ENCODE assay signal across 8 mouse cellular contexts in genomic region chr13:76098116-76098492, GRCm38 (mm10). TPM values are rescaled to one million over a fixed set of nuclear protein-coding genes. Genes with fewer than 3 reads are reported as not detected.
DNase-seq lines count a peak whose midpoint lies in the region; ATAC-seq and TF ChIP-seq lines count a peak whose summit lies in the region.

No protein-coding gene starts in this region.

- no peaks in the 10 kb centered on the region for H3K36me3 ChIP-seq in testis, adult 2 months (ENCODE audit: control insufficient read depth, insufficient read depth, low read length)
- H3K36me3 ChIP-seq in hindbrain, embryonic 11.5 days (ENCODE audit: control insufficient read depth, insufficient read depth, low read length): no peaks in the 10 kb centered on the region
- H3K36me3 ChIP-seq in neural tube, embryonic 13.5 days: 0 out of 2 replicates have a peak, but pooled peaks cover under 1% of the 10 kb centered on the region

- H3K4me1 ChIP-seq in testis, adult 2 months (ENCODE audit: control insufficient read depth, insufficient read depth, low read length): no peaks in the 10 kb centered on the region
- H3K4me1 ChIP-seq in hindbrain, embryonic 11.5 days (replicated peaks; ENCODE audit: control insufficient read depth, insufficient read depth, low read length): no peaks in the 10 kb centered on the region
- peaks cover 14% of the 10 kb centered on the region for H3K4me1 ChIP-seq in neural tube, embryonic 13.5 days (replicated peaks)

- peak; percentile 63 for DNase-seq in adrenal gland, postnatal 10 days
- no peak for DNase-seq in adrenal gland, adult (ENCODE audit: inconsistent age in 2 of 2, low spot score in 1 of 2)
- DNase-seq in testis, postnatal 10 days (ENCODE audit: low spot score): no peak
- no peak for DNase-seq in hindbrain, embryonic 11.5 days (ENCODE audit: low spot score)
- DNase-seq in liver: peak; percentile 73
- DNase-seq in cerebellum, adult 11-12 months: no peak

- WGBS in hindbrain, embryonic 11.5 days: 3% methylated on average over 16 of the region's 16 CpGs
- 4% methylated on average over 16 of the region's 16 CpGs for WGBS in neural tube, embryonic 13.5 days

- no peak for TF ChIP-seq CTCF in testis, adult 2 months (IDR thresholded peaks at IDR 0.05; ENCODE audit: control insufficient read depth, insufficient read depth, insufficient replicate concordance, low read depth, low read length)

- peak overlapping the region; percentile 44 for H3K4me2 ChIP-seq in hindbrain, embryonic 11.5 days (replicated peaks; ENCODE audit: low read depth, low read length)
- peak overlapping the region; percentile 74 for H3K4me2 ChIP-seq in neural tube, embryonic 13.5 days

- no peak for TF ChIP-seq POLR2A in testis, adult 2 months (IDR thresholded peaks at IDR 0.05; ENCODE audit: control insufficient read depth, low read depth, low read length)

- H3K4me3 ChIP-seq in testis, adult 2 months (ENCODE audit: control insufficient read depth, low read depth, low read length): peak overlapping the region; percentile 95
- H3K4me3 ChIP-seq in hindbrain, embryonic 11.5 days (ENCODE audit: low read depth, low read length): peak overlapping the region; percentile 65
- H3K4me3 ChIP-seq in neural tube, embryonic 13.5 days: peak overlapping the region; percentile 72

- H3K27ac ChIP-seq in testis, adult 2 months (ENCODE audit: control insufficient read depth, insufficient read depth, low read depth, low read length): peak overlapping the region; percentile 25
- H3K27ac ChIP-seq in hindbrain, embryonic 11.5 days (ENCODE audit: low read depth, low read length): peak overlapping the region; percentile 42; the same call in 1 of the 2 replicates
- peak overlapping the region; percentile 74 for H3K27ac ChIP-seq in neural tube, embryonic 13.5 days (replicated peaks)

- no peaks in the 10 kb centered on the region for H3K27me3 ChIP-seq in testis, adult 2 months (ENCODE audit: control insufficient read depth, insufficient read depth, low read length)
- H3K27me3 ChIP-seq in hindbrain, embryonic 11.5 days (ENCODE audit: control insufficient read depth, insufficient read depth, low read length): no peaks in the 10 kb centered on the region
- H3K27me3 ChIP-seq in neural tube, embryonic 13.5 days: no peaks in the 10 kb centered on the region

- H3K9me3 ChIP-seq in hindbrain, embryonic 11.5 days (ENCODE audit: control insufficient read depth, low read length): no peaks in the 10 kb centered on the region
- H3K9me3 ChIP-seq in neural tube, embryonic 13.5 days: no peaks in the 10 kb centered on the region

- peak; percentile 87 for ATAC-seq in hindbrain, embryonic 11.5 days (ENCODE audit: low FRiP score)
- peak; percentile 89 for ATAC-seq in neural tube, embryonic 13.5 days (ENCODE audit: low read depth)

- H3K9ac ChIP-seq in hindbrain, embryonic 11.5 days (ENCODE audit: low read depth, low read length): peak overlapping the region; percentile 60
- peak overlapping the region; percentile 80 for H3K9ac ChIP-seq in neural tube, embryonic 13.5 days

RNA-seq across cellular contexts. Expression of gene Arsk, which starts 0.4 kb away (rescaled TPM):
- 1 to 10 TPM; 5.8 to 7.1 TPM for total RNA-seq in adrenal gland, postnatal 10 days (2021)
- polyA plus RNA-seq in testis, adult 2 months (2012; rRNA removed): 3.3 and 5.1 TPM in 2 replicates
- polyA plus RNA-seq in hindbrain, embryonic 11.5 days (2014; fragmentation: Nextera tagmentation; extraction: Ambion mirVana): 5.0 and 5.5 TPM in 2 replicates
- 4.0 and 4.3 TPM in 2 replicates for polyA plus RNA-seq in neural tube, embryonic 13.5 days (2015; fragmentation: Nextera tagmentation; extraction: Ambion mirVana)

RNA-seq across cellular contexts. Expression of gene Ttc37, which starts 0.4 kb away (rescaled TPM):
- 10 to 100 TPM; 21.1 to 23.0 TPM for total RNA-seq in adrenal gland, postnatal 10 days (2021)
- 2.4 and 3.4 TPM in 2 replicates for polyA plus RNA-seq in testis, adult 2 months (2012; rRNA removed)
- 17.4 and 20.1 TPM in 2 replicates for polyA plus RNA-seq in hindbrain, embryonic 11.5 days (2014; fragmentation: Nextera tagmentation; extraction: Ambion mirVana)
- polyA plus RNA-seq in neural tube, embryonic 13.5 days (2015; fragmentation: Nextera tagmentation; extraction: Ambion mirVana): 9.6 and 10.3 TPM in 2 replicates

RNA-seq across cellular contexts. Expression of gene Gpr150, which starts 41.3 kb away (rescaled TPM):
- total RNA-seq in adrenal gland, postnatal 10 days (2021): not detected
- polyA plus RNA-seq in testis, adult 2 months (2012; rRNA removed): not detected in 2 replicates
- polyA plus RNA-seq in hindbrain, embryonic 11.5 days (2014; fragmentation: Nextera tagmentation; extraction: Ambion mirVana): 0.37 and 0.39 TPM in 2 replicates
- 3.2 and 4.0 TPM in 2 replicates for polyA plus RNA-seq in neural tube, embryonic 13.5 days (2015; fragmentation: Nextera tagmentation; extraction: Ambion mirVana)

Comparison
In these comparisons a context has a peak if more than half of its experiments do, and no peak if none do; other contexts are left out.
1. DNase-seq: peak in adrenal gland, postnatal 10 days (single experiment) and liver (single experiment); none in adrenal gland, adult (0 of 2), testis, postnatal 10 days (single experiment), hindbrain, embryonic 11.5 days (single experiment) and cerebellum, adult 11-12 months (single experiment).
2. Peak in every context shown above with its lines, with median percentiles within 50 percentile points of each other: H3K27ac ChIP-seq and H3K4me3 ChIP-seq.